Mouse (Mus musculus): ENCODE results near the gene Cdca7. TPM values are rescaled to one million over a fixed set of nuclear protein-coding genes. Genes with fewer than 3 reads are reported as not detected.
A peak's percentile ranks its signal among the peaks of the same experiment; 100 is the strongest.

Gene Cdca7
- polyA plus RNA-seq, 1 experiment from 2014 or later = 151 TPM

GRCm38 (mm10) chr2:72499782-72500411 is 23.9 kb downstream of the Cdca7 start:
- 32% methylated on average over 8 of the region's 8 CpGs for WGBS
- no peak overlapping the region for H3K27ac ChIP-seq (ENCODE audit: low read length)
- ATAC-seq (ENCODE audit: insufficient number of reproducible peaks, insufficient read depth, low FRiP score, low read depth) = no peak
- H3K36me3 ChIP-seq (ENCODE audit: control insufficient read depth, insufficient read depth, low read length) = no peaks in the 10 kb centered on the region
- no peak overlapping the region for H3K4me3 ChIP-seq (ENCODE audit: low read depth, low read length)
- no peak overlapping the region; the same call in 1 of the 2 replicates for H3K4me2 ChIP-seq (replicated peaks; ENCODE audit: low read depth, low read length)
- H3K9ac ChIP-seq (replicated peaks; ENCODE audit: low read depth, low read length) = no peak overlapping the region
- no peaks in the 10 kb centered on the region for H3K9me3 ChIP-seq (ENCODE audit: control insufficient read depth, low read depth, low read length)
- H3K4me1 ChIP-seq (ENCODE audit: control insufficient read depth, insufficient read depth, low read length) = peaks cover 5% of the 10 kb centered on the region
- no peaks in the 10 kb centered on the region for H3K27me3 ChIP-seq (ENCODE audit: control insufficient read depth, insufficient read depth, low read length)

DNA sequence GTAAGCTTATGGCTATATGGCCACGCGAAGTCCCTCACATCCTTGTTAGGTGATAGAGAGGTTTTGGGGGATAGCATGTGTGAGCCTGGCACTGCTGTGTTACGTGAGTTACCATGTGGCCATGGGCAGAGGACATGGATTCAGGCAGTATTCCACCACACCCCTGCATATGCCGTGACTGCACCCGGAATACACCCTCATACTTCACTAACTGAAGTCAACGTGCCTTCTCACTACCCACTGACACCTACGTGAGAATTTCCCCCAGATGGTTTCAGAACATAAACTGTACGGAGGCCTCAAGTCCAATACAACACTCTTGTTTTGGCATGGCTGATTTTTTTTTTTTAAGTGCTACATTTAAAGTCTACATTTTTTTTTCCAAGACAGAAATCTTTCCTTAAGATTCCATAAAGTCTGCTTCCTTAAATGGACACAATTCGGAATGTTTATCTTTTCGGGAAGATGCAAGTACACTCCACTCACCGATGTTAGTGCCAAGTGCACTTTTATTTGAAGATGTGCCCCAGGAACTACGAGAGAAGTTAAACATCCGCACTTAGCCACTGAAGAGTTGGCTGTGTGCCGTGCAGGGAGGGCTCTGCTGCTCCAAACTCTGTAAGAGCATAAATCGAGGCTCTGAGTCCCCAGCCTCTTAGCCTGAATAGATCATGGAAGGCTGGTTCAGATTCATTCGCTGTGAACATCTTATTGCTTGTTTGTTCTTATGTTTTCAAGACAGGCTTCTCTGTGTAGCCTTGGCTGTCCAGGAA is 26.3 kb downstream of the Cdca7 start:
- 0 out of 2 replicates have a peak, but pooled peaks have one; percentile 65 for ATAC-seq (ENCODE audit: insufficient number of reproducible peaks, insufficient read depth, low FRiP score, low read depth)

GRCm38 (mm10) chr2:72503646-72504045 is 27.7 kb downstream of the Cdca7 start:
- H3K4me2 ChIP-seq (replicated peaks; ENCODE audit: low read depth, low read length) = no peak overlapping the region
- peaks cover 5% of the 10 kb centered on the region for H3K4me1 ChIP-seq (ENCODE audit: control insufficient read depth, insufficient read depth, low read length)
- H3K27me3 ChIP-seq (ENCODE audit: control insufficient read depth, insufficient read depth, low read length) = no peaks in the 10 kb centered on the region
- no peak overlapping the region for H3K9ac ChIP-seq (replicated peaks; ENCODE audit: low read depth, low read length)
- H3K27ac ChIP-seq (ENCODE audit: low read length) = peak overlapping the region; percentile 39; the same call in 1 of the 2 replicates
- no peaks in the 10 kb centered on the region for H3K36me3 ChIP-seq (ENCODE audit: control insufficient read depth, insufficient read depth, low read length)
- WGBS = 74% methylated on average over 9 of the region's 9 CpGs
- no peak overlapping the region for H3K4me3 ChIP-seq (ENCODE audit: low read depth, low read length)
- no peak for ATAC-seq (ENCODE audit: insufficient number of reproducible peaks, insufficient read depth, low FRiP score, low read depth)
- H3K9me3 ChIP-seq (ENCODE audit: control insufficient read depth, low read depth, low read length) = no peaks in the 10 kb centered on the region

More for the DNA sequence above, 26.3 kb downstream of the Cdca7 start:
- Histone ChIP-seq H3K9ac (replicated peaks; ENCODE audit: low read depth, low read length) (no peak overlapping the region), H3K27me3 (ENCODE audit: control insufficient read depth, insufficient read depth, low read length) (no peaks in the 10 kb centered on the region), H3K4me2 (replicated peaks; ENCODE audit: low read depth, low read length) (no peak overlapping the region), H3K9me3 (ENCODE audit: control insufficient read depth, low read depth, low read length) (no peaks in the 10 kb centered on the region), H3K27ac (ENCODE audit: low read length) (peak overlapping the region; percentile 82), H3K36me3 (ENCODE audit: control insufficient read depth, insufficient read depth, low read length) (no peaks in the 10 kb centered on the region), H3K4me3 (ENCODE audit: low read depth, low read length) (no peak overlapping the region), H3K4me1 (ENCODE audit: control insufficient read depth, insufficient read depth, low read length) (peaks cover 5% of the 10 kb centered on the region)
- WGBS = 54% methylated on average over 16 of the region's 16 CpGs

DNA sequence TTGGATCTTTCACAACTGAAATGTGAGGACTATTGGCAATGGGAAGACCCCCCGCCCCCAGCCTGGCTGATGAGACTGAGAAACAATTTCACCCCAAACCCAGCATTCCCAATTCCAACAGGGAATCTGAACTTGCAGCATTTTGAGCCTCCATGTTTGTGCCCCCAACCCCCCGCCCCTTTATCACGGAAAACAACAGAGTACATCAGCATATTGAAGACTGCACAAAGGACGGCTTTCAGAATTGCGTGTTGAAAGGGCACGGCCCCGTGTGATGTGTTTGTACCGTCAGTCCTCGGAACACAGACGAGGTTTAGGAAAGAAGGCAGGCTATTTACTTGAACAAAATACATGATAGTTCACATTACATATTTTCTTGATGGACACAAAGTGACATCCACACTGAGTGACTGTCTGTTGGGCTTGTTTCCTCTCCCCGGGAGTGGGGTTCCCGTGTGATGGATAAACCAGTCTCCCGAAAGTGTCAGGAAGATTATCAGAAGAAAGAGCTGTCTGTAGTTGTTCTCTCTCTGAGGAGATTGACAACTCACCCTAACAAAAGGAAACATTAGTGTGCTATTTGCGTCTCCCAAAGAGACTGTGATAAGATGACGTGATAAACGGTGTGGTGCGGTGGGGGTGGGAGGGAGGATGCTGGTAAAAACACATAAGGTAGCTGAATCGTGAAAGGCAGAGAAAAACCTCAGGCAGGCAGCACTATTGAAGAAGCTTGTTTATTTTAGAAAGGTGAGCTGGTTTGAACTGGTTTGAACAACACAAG is 32.1 kb downstream of the Cdca7 start:
- 30% methylated on average over 18 of the region's 18 CpGs for WGBS

DNA sequence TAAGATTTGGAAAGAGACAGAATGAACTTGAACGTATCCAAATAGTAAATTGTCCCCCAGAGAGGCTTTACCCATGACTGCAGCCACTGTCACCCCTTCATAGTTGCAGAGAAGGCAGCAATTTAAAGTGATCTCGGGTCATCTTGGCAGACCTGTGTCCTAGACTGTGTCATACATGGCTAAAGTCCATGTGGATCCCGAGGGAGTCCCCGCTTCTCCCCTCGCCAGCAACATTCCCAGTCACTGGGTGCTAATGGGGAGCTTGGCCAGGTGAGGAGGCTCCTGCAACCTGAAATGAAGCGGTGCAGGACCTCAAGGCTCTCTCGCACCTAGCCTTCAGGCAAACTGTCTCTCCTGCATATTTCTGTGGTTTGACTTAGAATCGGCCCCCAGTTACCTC is 32.9 kb downstream of the Cdca7 start:
- Histone ChIP-seq H3K27ac (ENCODE audit: low read length) (no peak overlapping the region), H3K4me1 (ENCODE audit: control insufficient read depth, insufficient read depth, low read length) (no peaks in the 10 kb centered on the region), H3K9me3 (ENCODE audit: control insufficient read depth, low read depth, low read length) (no peaks in the 10 kb centered on the region), H3K27me3 (ENCODE audit: control insufficient read depth, insufficient read depth, low read length) (no peaks in the 10 kb centered on the region), H3K4me3 (ENCODE audit: low read depth, low read length) (no peak overlapping the region), H3K9ac (replicated peaks; ENCODE audit: low read depth, low read length) (no peak overlapping the region), H3K36me3 (ENCODE audit: control insufficient read depth, insufficient read depth, low read length) (no peaks in the 10 kb centered on the region), H3K4me2 (replicated peaks; ENCODE audit: low read depth, low read length) (no peak overlapping the region)
- 84% methylated on average over 8 of the region's 8 CpGs for WGBS
- ATAC-seq (ENCODE audit: insufficient number of reproducible peaks, insufficient read depth, low FRiP score, low read depth) = no peak

More for the DNA sequence above, 32.1 kb downstream of the Cdca7 start:
- peak overlapping the region; percentile 16; the same call in 1 of the 2 replicates for H3K4me2 ChIP-seq (replicated peaks; ENCODE audit: low read depth, low read length)
- H3K27ac ChIP-seq (ENCODE audit: low read length) = no peak overlapping the region
- H3K9ac ChIP-seq (replicated peaks; ENCODE audit: low read depth, low read length) = no peak overlapping the region
- no peaks in the 10 kb centered on the region for H3K36me3 ChIP-seq (ENCODE audit: control insufficient read depth, insufficient read depth, low read length)
- ATAC-seq (ENCODE audit: insufficient number of reproducible peaks, insufficient read depth, low FRiP score, low read depth) = no peak
- no peak overlapping the region for H3K4me3 ChIP-seq (ENCODE audit: low read depth, low read length)
- H3K4me1 ChIP-seq (ENCODE audit: control insufficient read depth, insufficient read depth, low read length) = no peaks in the 10 kb centered on the region
- H3K27me3 ChIP-seq (ENCODE audit: control insufficient read depth, insufficient read depth, low read length) = no peaks in the 10 kb centered on the region
- no peaks in the 10 kb centered on the region for H3K9me3 ChIP-seq (ENCODE audit: control insufficient read depth, low read depth, low read length)

DNA sequence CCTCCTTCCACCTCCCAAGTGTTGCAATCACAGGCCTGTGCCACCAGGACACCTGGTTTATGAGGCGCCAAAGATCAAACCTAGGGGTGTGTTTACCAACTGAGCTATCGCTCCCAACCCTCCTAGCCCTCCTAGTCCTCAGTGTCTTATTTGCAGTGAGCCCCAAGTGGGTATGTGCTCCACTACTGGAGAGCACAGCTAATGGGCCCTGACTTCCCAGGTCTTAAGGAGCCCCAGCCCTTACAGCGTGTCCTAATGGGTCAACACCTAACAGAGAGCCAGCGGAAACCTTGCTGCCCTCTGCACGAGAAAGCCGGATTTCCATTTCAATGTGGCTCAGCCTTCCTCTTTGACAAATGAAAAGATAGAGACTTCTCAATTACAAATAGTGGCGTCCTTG is 39.6 kb downstream of the Cdca7 start:
- no peak for ATAC-seq (ENCODE audit: insufficient number of reproducible peaks, insufficient read depth, low FRiP score, low read depth)
- no peak overlapping the region for H3K4me3 ChIP-seq (ENCODE audit: low read depth, low read length)
- no peak overlapping the region for H3K9ac ChIP-seq (replicated peaks; ENCODE audit: low read depth, low read length)
- no peak overlapping the region for H3K4me2 ChIP-seq (replicated peaks; ENCODE audit: low read depth, low read length)
- H3K27me3 ChIP-seq (ENCODE audit: control insufficient read depth, insufficient read depth, low read length) = 0 out of 2 replicates have a peak, but pooled peaks cover 4% of the 10 kb centered on the region
- H3K9me3 ChIP-seq (ENCODE audit: control insufficient read depth, low read depth, low read length) = no peaks in the 10 kb centered on the region
- 56% methylated on average over 7 of the region's 7 CpGs for WGBS
- no peak overlapping the region for H3K27ac ChIP-seq (ENCODE audit: low read length)
- H3K36me3 ChIP-seq (ENCODE audit: control insufficient read depth, insufficient read depth, low read length) = no peaks in the 10 kb centered on the region
- 0 out of 2 replicates have a peak, but pooled peaks cover 4% of the 10 kb centered on the region for H3K4me1 ChIP-seq (ENCODE audit: control insufficient read depth, insufficient read depth, low read length)

DNA sequence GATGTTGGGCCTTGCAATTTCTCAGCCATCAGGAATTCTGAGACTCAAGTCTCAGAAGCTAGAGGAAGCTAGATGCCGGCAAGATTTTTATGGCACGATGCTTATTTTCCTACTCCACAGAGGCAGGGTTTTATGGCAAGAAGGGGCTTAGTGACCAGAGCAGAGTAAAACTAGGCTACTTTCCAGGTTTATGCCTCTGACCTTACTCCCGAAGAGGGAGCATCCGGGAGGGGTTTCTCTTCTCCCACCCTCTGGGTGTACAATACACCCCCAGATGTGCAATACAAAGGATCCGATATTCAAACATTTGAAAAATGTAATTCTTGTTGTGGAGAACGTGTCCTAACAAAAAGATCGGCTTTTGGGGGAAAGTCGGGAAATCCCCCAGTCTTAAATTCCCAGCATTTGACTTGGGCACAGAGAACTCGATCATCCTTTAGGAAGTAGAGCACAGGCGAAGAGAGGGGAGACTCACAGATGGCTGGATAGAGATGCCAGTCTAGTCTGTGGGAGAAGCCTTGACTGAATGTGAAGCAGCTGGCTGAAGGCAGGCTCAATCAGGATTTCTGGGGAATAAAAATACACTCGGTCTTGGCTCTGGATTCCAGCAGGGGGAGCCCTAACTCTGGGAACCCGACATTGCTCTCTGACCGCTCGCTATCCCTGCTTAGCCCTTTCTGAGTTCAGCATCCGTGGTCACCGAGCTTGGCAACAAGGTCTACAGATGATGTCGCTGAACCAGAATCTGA is 40.2 kb downstream of the Cdca7 start:
- Histone ChIP-seq H3K4me2 (replicated peaks; ENCODE audit: low read depth, low read length) (peak overlapping the region; percentile 17; the same call in 1 of the 2 replicates), H3K9me3 (ENCODE audit: control insufficient read depth, low read depth, low read length) (no peaks in the 10 kb centered on the region), H3K36me3 (ENCODE audit: control insufficient read depth, insufficient read depth, low read length) (no peaks in the 10 kb centered on the region), H3K4me3 (ENCODE audit: low read depth, low read length) (no peak overlapping the region), H3K27me3 (ENCODE audit: control insufficient read depth, insufficient read depth, low read length) (0 out of 2 replicates have a peak, but pooled peaks cover 4% of the 10 kb centered on the region), H3K27ac (ENCODE audit: low read length) (no peak overlapping the region), H3K4me1 (ENCODE audit: control insufficient read depth, insufficient read depth, low read length) (0 out of 2 replicates have a peak, but pooled peaks cover 4% of the 10 kb centered on the region), H3K9ac (replicated peaks; ENCODE audit: low read depth, low read length) (no peak overlapping the region)
- WGBS = 24% methylated on average over 17 of the region's 17 CpGs
- ATAC-seq (ENCODE audit: insufficient number of reproducible peaks, insufficient read depth, low FRiP score, low read depth) = no peak
